Mouse (Mus musculus) small intestine, adult 2 months (tissue): Measurements from ENCODE around the gene Igsf3. TPM values are rescaled to one million over a fixed set of nuclear protein-coding genes. Genes with fewer than 3 reads are reported as not detected.

Experiments used
- H3K27ac ChIP-seq: fragments of 200-500 bp; 2 replicates; pipeline ENCODE4 v1.5.1; 2012; ENCODE audit warnings: low read depth, low read length, control low read depth, inconsistent platforms; ENCODE audit not compliant: insufficient read depth
- H3K27me3 ChIP-seq: fragments of 200-500 bp; 2 replicates; pipeline ENCODE4 v1.6.1; 2012; ENCODE audit warnings: mild to moderate bottlenecking, moderate library complexity, low read length, inconsistent platforms; ENCODE audit not compliant: control insufficient read depth, insufficient read depth
- H3K36me3 ChIP-seq: fragments of 200-500 bp; 2 replicates; pipeline ENCODE4 v1.6.1; 2012; ENCODE audit warnings: mild to moderate bottlenecking, low read length, control low read depth, inconsistent platforms; ENCODE audit not compliant: control insufficient read depth, insufficient read depth
- H3K4me1 ChIP-seq: fragments of 200-500 bp; 2 replicates; pipeline ENCODE4 v1.6.1; 2012; ENCODE audit warnings: low read length, inconsistent platforms, mixed read lengths; ENCODE audit not compliant: control insufficient read depth, insufficient read depth, insufficient read length
- H3K4me3 ChIP-seq: fragments of 200-500 bp; 2 replicates; pipeline ENCODE4 v1.5.1; 2012; ENCODE audit warnings: low read depth, mild to moderate bottlenecking, control low read depth, inconsistent platforms, low read length, moderate library complexity
- CTCF ChIP-seq: fragments of 200-500 bp; IDR thresholded peaks from 2 replicates; pipeline ENCODE4 v1.5.1; 2012; ENCODE audit warnings: low read depth, mild to moderate bottlenecking, control low read depth, inconsistent platforms, low read length, moderate library complexity, mixed read lengths; ENCODE audit not compliant: insufficient replicate concordance, insufficient read length; ENCODE audit errors: extremely low read depth
- POLR2A ChIP-seq: fragments of 200-500 bp; IDR thresholded peaks from 2 replicates; pipeline ENCODE4 v1.6.1; 2012; ENCODE audit warnings: low read depth, mild to moderate bottlenecking, control low read depth, inconsistent platforms, low read length, moderate library complexity
- WGBS: fragments of 180-500 bp; shearing (Covaris S2); methylation state at CpG from one replicate; pipeline ENCODE4 v1.1.7; 2018; 5-methylcytosine and 5-hydroxymethylcytosine counted together
- polyA plus RNA-seq: library from polyadenylated mRNA; depleted of rRNA; stranded (reverse); fragments of >200 nt; gene quantifications from 2 replicates; pipeline ENCODE4 v1.2.3, GENCODE M21; 2012

Gene Igsf3
- polyA plus RNA-seq, 1 experiment = 17.0 TPM

GRCm38 (mm10) chr3:101469675-101470074 lies 92.8 kb downstream of the Igsf3 start:
- Histone ChIP-seq H3K4me3 (no peak overlapping the region), H3K4me1 (no peaks in the 10 kb centered on the region), H3K27ac (no peak overlapping the region), H3K36me3 (no peaks in the 10 kb centered on the region), H3K27me3 (no peaks in the 10 kb centered on the region)
- no peak for TF ChIP-seq POLR2A
- no peak for TF ChIP-seq CTCF
- WGBS = 77% methylated on average over 9 of the region's 9 CpGs

DNA sequence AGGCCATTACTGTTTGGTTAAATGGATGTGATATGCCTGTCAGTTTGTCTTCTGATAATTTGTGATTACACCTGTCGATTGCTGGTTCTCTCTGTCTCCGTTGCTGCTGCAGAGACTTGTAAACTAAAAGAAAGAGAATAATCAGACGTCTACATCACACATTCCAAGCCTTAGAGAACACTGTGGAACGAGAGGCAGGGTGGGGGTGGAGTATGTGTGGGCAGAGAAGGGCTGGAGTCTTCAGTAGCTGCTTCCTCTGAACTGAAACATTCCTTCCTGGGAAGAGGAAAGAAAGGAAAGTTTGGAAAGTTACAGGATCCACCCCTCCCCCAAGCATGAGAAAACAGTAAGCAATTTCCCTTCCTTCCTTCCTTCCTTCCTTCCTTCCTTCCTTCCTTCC lies 95.0 kb downstream of the Igsf3 start:
- H3K27ac ChIP-seq = no peak overlapping the region
- H3K36me3 ChIP-seq = no peaks in the 10 kb centered on the region
- no peaks in the 10 kb centered on the region for H3K4me1 ChIP-seq
- H3K27me3 ChIP-seq = no peaks in the 10 kb centered on the region
- TF ChIP-seq POLR2A (no peak), CTCF (no peak)
- WGBS = 10% methylated on average over 4 of the region's 4 CpGs
- no peak overlapping the region for H3K4me3 ChIP-seq

- WGBS = 93% methylated on average over 6 of the region's 6 CpGs
- no peaks in the 10 kb centered on the region for H3K27me3 ChIP-seq
- TF ChIP-seq POLR2A = no peak
- TF ChIP-seq CTCF = no peak
- no peaks in the 10 kb centered on the region for H3K36me3 ChIP-seq
- H3K4me1 ChIP-seq = no peaks in the 10 kb centered on the region
- H3K4me3 ChIP-seq = no peak overlapping the region
- H3K27ac ChIP-seq = no peak overlapping the region
These were observed 105.1 kb downstream of the Igsf3 start for GRCm38 (mm10) chr3:101481951-101482350.

DNA sequence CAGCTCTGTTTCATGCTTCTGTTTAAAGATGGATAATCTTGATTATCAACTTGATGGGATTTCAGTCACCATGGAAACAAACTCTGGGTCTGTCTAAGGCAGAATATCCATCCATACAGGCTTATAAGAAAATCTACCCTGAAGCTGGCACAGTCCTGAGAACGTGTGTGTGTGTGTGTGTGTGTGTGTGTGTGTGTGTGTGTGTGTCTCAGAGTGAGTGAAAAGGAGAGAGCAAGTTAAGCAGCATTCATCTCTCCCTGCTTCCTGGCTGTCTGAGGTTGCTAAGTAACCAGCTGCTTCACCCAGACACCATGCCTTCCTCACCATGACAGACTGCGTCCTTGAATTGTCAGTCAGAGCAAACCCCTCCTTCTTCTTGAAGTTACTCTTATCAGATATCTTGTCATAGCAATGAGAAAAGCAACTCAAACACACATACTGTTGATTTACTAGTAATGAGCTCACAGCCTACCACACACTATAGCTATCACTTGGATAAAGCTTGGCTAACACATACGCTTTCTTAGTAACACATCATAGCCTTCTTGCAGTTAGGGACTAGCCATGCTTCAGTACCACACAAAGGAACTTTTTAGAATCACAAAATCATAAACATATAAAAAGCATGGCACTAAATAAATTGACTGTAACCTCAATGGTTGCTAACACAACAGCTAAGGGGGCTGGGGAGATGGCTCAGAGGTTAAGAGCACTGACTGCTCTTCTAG lies 106.5 kb downstream of the Igsf3 start:
- H3K27ac ChIP-seq = no peak overlapping the region
- 73% methylated on average over 3 of the region's 3 CpGs for WGBS
- no peaks in the 10 kb centered on the region for H3K36me3 ChIP-seq
- TF ChIP-seq POLR2A (no peak), CTCF (no peak)
- H3K27me3 ChIP-seq = no peaks in the 10 kb centered on the region
- H3K4me3 ChIP-seq = no peak overlapping the region
- H3K4me1 ChIP-seq = no peaks in the 10 kb centered on the region

DNA sequence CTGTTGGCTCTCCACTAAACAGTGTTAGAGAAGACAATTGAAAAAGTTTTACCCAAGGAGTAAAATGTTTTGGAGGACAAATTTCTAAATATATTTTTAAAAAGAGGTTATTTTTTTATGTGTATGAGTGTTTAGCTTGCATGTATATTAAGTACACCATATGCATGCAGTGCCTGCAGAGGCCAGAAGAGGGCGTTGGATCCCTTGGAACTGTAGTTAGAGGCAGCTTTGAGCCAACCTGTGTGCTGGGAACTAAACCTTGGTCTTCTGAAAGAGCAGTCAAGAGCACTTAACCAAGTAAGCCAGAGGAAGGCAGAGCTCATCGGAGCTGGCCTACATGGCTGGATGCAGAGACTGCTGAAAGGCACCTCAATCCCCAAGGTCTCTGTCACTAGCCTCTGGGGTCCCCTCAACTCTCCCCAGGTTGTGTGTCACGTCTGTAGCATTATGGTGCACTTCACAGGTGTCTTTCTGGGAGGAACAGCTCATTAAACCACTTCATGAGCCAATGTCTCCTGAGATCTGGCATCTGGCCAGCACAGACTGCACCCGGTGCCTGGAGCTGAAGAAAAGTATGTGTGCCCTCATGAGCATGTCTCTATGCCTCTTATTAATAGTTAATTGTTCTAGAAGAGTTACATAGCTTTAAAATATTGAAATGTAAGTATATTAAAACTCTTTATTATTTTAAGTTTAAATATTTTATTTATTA lies 109.3 kb downstream of the Igsf3 start:
- H3K27ac ChIP-seq = no peak overlapping the region
- H3K4me3 ChIP-seq = no peak overlapping the region
- H3K4me1 ChIP-seq = no peaks in the 10 kb centered on the region
- WGBS = 25% methylated on average over 4 of the region's 4 CpGs
- no peaks in the 10 kb centered on the region for H3K36me3 ChIP-seq
- TF ChIP-seq POLR2A = no peak
- TF ChIP-seq CTCF = no peak
- no peaks in the 10 kb centered on the region for H3K27me3 ChIP-seq

DNA sequence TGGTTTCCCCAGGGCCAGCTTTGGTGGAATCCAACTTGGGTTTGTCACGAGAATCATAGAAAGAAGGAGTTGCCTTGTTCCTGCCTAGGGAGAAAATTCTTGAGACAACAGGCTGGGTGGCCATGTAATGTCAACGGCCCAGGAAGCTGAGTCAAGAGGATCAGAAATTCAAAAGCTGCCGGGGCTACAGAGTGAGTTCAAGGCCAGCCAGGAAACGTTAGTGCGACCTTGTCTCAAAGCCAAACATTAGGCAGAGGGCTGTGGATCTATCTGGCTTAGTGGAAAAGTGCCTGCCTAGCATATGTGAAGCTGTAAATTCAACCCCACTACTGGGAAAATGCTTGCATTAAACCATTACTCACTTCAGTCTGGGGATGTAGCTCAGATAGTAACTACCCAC lies 110.6 kb downstream of the Igsf3 start:
- H3K36me3 ChIP-seq = no peaks in the 10 kb centered on the region
- H3K4me3 ChIP-seq = no peak overlapping the region
- H3K27ac ChIP-seq = no peak overlapping the region
- no peak for TF ChIP-seq POLR2A
- H3K4me1 ChIP-seq = no peaks in the 10 kb centered on the region
- H3K27me3 ChIP-seq = no peaks in the 10 kb centered on the region
- 80% methylated on average over 5 of the region's 5 CpGs for WGBS

GRCm38 (mm10) chr3:101488204-101488603 lies 111.3 kb downstream of the Igsf3 start:
- H3K4me3 ChIP-seq = no peak overlapping the region
- no peaks in the 10 kb centered on the region for H3K4me1 ChIP-seq
- no peak overlapping the region for H3K27ac ChIP-seq
- H3K27me3 ChIP-seq = no peaks in the 10 kb centered on the region
- 81% methylated on average over 7 of the region's 7 CpGs for WGBS
- no peaks in the 10 kb centered on the region for H3K36me3 ChIP-seq
- TF ChIP-seq POLR2A (no peak), CTCF (no peak)

DNA sequence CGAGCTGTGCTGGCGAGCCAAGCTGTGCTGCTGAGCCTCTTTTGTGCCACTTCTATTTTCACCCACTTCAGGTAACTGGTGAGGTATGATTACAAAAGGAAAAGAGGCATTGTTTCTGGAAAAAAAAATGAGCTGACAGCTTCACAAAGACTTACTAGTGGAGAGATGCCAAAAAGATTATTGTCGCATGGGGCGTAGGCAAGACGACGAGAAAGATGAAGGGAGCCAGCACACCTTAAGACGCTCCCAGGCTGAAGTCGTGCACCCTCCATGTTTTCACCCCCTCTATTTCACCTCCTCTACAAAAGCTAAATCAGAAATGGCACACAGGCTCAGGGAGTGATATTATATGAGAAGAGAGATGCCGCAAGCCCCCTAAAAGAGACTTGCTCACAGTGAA lies 113.6 kb downstream of the Igsf3 start:
- WGBS = 70% methylated on average over 9 of the region's 9 CpGs
- H3K36me3 ChIP-seq = no peaks in the 10 kb centered on the region
- no peaks in the 10 kb centered on the region for H3K27me3 ChIP-seq
- no peak for TF ChIP-seq POLR2A
- no peak for TF ChIP-seq CTCF
- H3K27ac ChIP-seq = no peak overlapping the region
- peaks cover 12% of the 10 kb centered on the region for H3K4me1 ChIP-seq
- no peak overlapping the region for H3K4me3 ChIP-seq
